Mouse (Mus musculus) layer of hippocampus, postnatal 10 days (tissue): ENCODE measurements around the gene Ugt1a9. TPM values are rescaled to one million over a fixed set of nuclear protein-coding genes. Genes with fewer than 3 reads are reported as not detected.
"Not testable (repeated sequence)": the region's sequence is repeated elsewhere in the genome, so short reads cannot be mapped to it uniquely, and the experiment has no call there.

Experiments
- DNase-seq, 2 experiments: peaks; one replicate each; pipeline ENCODE4 v3.0.0; 2021; ENCODE audit warnings: low spot score in 2 of 2
- total RNA-seq, 2 experiments: library from RNA; stranded (reverse); gene quantifications; 2 replicates each; pipeline ENCODE4 v1.2.3; 2021

The Ugt1a9 gene
- total RNA-seq, 2 experiments from 2014 or later = not detected

GRCm38 (mm10) chr1:88104667-88105430 is 34.2 kb downstream of the Ugt1a9 start:
- DNase-seq = no peak

GRCm38 (mm10) chr1:88105656-88106055 is 35.1 kb downstream of the Ugt1a9 start:
- no peak for DNase-seq

- not testable (repeated sequence) for DNase-seq
Measured at GRCm38 (mm10) chr1:88109027-88109557, 38.5 kb downstream of the Ugt1a9 start.

GRCm38 (mm10) chr1:88109604-88110003 is 39.0 kb downstream of the Ugt1a9 start:
- DNase-seq = not testable (repeated sequence)

- not testable (repeated sequence) for DNase-seq
Measured at GRCm38 (mm10) chr1:88112769-88113168, 42.2 kb downstream of the Ugt1a9 start.

GRCm38 (mm10) chr1:88120550-88120949 is 50.0 kb downstream of the Ugt1a9 start:
- not testable (repeated sequence) for DNase-seq

GRCm38 (mm10) chr1:88121521-88121920 is 50.9 kb downstream of the Ugt1a9 start:
- DNase-seq = not testable (repeated sequence)

GRCm38 (mm10) chr1:88125827-88126360 is 55.3 kb downstream of the Ugt1a9 start:
- not testable (repeated sequence) for DNase-seq

GRCm38 (mm10) chr1:88129091-88129490 is 58.5 kb downstream of the Ugt1a9 start:
- not testable (repeated sequence) for DNase-seq

GRCm38 (mm10) chr1:88130223-88130622 is 59.6 kb downstream of the Ugt1a9 start:
- DNase-seq = not testable (repeated sequence)

GRCm38 (mm10) chr1:88133908-88134456 is 63.4 kb downstream of the Ugt1a9 start:
- no peak for DNase-seq

DNA sequence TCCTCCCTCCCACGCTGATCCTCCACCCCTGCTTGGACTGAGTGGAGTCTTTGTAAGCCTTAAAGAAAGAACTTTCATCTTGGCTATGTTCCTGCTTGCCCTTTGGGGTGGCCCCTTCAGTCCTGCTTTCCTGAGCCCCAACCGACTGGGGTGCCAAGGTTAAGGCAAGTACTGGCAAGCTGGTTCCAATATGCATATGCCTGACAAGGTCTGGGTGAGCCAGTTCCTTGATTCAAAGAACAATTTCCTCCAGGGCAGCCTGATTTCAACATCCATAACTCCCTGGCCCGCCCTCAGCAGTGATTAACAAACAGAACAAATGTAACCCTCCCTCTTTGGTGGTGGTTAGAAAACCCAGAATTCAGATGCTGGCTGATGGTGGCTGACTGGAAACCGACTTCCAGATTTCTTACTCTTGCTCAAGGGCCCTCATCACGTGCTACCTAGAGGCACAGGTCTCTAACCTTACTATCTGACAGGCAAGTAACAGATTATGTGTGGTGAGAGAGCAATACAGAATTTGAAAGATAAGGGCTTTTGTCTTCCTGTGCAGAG is 63.9 kb downstream of the Ugt1a9 start, which contains the start of gene Ugt1a6a:
TSS of gene Ugt1a6a (plus strand) at position 353 of the 555 bp plus-strand sequence.
- not testable (repeated sequence) for DNase-seq

DNA sequence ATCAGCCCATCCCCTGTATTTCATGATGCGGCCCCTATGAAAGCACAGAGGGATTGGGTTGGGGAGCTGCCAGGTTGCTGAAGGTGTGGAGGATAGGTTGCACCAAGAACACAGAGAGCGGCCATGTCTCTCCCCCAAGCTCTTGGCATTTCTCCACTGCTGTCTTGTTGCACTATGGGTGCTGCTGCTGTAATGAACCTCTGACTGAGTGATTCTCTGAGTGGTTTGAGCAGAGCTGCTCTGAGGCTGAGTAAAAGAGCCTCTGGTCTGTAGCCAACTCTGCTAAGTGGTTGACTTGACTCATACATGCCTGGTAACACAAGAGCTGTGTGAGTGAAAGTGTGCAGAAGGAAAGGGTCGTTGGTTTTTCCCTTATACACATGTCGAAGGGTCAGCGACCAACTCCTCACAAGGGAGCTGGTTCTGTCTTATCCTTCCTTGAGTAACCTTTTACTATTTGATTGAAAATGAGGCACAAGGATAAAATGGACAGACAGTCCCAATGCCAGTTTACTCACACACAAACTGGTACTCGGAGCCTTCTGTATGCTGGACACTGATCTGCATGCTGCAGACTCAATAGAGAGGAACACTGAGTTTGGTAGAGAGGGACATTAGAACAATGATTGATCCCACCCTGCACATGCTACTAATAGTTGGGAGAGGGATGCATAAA is 64.8 kb downstream of the Ugt1a9 start:
- not testable (repeated sequence) for DNase-seq

- DNase-seq = no peak
Measured at GRCm38 (mm10) chr1:88136646-88137045, 66.0 kb downstream of the Ugt1a9 start.

DNA sequence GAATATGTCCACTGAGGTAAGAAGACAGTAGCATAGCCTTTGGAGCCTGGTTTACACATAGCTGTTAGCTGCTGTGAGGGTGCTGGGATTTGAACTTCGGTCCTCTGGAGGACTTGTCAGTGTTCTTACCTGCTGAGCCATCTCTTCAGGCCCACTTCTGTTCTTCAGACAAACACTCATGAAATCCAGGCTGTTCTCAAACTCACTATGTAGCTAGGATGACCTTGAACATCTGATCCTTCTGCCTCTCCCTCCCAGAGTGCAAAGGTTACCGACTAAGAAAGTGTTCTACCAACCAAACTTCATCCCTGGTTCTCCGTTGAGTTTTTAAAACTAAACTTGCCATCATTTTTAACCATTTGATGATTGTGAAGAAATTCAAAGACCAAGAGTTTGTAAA is 66.7 kb downstream of the Ugt1a9 start:
- no peak for DNase-seq

DNA sequence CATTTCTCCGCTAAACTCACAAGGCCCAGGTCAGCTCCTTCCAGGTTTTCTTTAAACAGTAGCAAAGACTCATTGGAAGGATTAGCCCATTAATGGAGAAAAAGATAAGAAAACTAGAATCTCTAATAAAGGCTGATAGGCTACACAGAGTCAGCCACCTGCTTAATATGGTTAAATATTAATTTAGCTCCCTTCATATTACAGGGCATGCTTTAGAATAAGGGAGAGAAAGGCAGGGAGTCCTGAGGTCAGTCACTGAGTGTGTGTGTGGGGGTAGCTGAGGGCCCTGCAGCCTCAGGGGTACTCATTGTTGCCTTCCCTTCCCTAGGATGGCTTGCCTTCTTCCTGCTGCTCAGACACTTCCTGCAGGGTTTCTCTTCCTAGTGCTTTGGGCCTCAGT is 67.5 kb downstream of the Ugt1a9 start:
- no peak for DNase-seq

- DNase-seq = not testable (repeated sequence)
Measured at GRCm38 (mm10) chr1:88140492-88140891, 69.9 kb downstream of the Ugt1a9 start.

- peak; percentile 53 to 62 for DNase-seq
Measured at GRCm38 (mm10) chr1:88143966-88144675, 73.5 kb downstream of the Ugt1a9 start.

DNA sequence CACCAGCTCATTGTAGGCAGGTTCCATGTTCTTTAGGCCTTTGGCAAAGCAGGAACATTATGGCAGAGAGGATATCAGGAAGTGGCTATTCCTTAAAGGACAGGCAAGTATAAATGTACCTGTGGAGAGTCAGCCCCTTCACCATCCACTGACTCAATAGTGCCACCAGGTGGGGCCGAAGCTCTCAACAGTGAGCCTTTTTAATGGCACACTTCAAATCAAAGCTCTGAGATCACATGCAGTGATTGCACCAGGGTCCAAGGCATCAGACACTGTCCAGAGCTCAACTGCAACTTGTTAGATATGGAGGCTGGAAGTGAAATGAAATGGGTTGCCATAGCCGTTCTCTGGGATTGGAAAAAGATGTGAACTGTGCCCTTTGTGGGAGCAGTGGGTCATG is 74.7 kb downstream of the Ugt1a9 start:
- DNase-seq = not testable (repeated sequence)

- DNase-seq = peak; percentile 17 to 32
Measured at GRCm38 (mm10) chr1:88150133-88150532, 79.5 kb downstream of the Ugt1a9 start.
